Mouse (Mus musculus) liver, adult 2 months (tissue): Measurements from ENCODE around the gene Ddx31.

Experiments
- CTCF ChIP-seq: fragments of 200-500 bp; IDR thresholded peaks from 2 replicates; pipeline ENCODE4 v1.5.1; 2011; ENCODE audit warnings: low read depth, low read length, control low read depth
- POLR2A ChIP-seq: fragments of 200-500 bp; IDR thresholded peaks from 2 replicates; pipeline ENCODE4 v1.6.1; 2011; ENCODE audit warnings: low read length, control low read depth; ENCODE audit not compliant: insufficient read depth; ENCODE audit errors: extremely low read depth

GRCm38 (mm10) chr2:28916513-28916865, 76.3 kb downstream of the Ddx31 start, which contains the start of gene Barhl1:
- TF ChIP-seq CTCF (no peak), POLR2A (no peak)
